Mouse (Mus musculus) WW6 (cell line): ENCODE data around the gene Hist2h4.
"Not testable (repeated sequence)": the region's sequence is repeated elsewhere in the genome, so short reads cannot be mapped to it uniquely, and the experiment has no call there.

Experiments
- DNase-seq: peaks from one replicate; pipeline ENCODE4 v3.0.0-alpha.2; 2013; ENCODE audit warnings: low read depth, low spot score

The Hist2h4 gene

GRCm38 (mm10) chr3:96247356-96248140 is 15.6 kb downstream of the Hist2h4 start:
- no peak for DNase-seq

DNA sequence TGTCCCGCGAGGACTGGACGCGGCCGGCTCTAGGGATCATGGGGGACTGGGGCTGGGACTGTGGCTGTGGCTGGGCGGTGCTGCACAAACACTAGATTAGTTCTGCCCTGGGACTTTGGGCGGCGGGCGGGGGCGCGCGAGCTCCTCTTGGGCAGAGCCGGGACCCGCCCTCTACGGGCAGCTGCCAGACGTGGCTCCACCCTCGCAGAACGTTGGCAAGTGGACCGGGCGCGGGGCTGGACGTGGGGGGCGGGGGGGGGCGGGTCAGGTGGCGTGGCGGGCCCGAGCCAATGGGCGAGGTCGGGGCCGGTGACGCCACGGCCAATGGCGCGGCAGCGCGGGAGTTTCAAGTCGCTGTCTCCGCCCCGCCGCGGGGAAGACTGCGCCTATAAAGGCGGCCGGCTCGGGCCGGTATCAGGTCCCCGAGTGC is 16.7 kb downstream of the Hist2h4 start, which contains the start of gene Hist2h3c1:
Hist2h3c1 (plus strand) TSS at position 259 of the 430 bp plus-strand sequence.
- DNase-seq: not testable (repeated sequence)

DNA sequence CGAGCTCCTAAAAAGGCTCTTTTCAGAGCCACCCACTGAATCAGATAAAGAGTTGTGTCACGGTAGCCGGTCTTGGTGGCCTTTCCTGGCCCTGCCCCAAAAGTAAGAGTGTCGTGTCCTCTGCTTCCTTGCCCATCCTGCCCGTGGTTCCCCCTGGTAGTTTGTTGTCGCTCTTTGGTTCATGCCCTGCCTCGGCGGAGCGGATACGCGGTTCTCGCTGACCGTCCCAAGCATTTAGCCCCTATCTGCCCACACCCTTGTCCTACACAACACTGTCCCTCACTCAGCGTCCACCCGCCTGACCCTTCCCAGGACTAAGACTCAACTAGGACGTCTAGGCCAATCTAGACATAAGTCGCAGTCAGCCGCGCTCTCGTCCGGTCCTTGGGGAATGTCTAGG is 17.1 kb downstream of the Hist2h4 start:
- DNase-seq: not testable (repeated sequence)

DNA sequence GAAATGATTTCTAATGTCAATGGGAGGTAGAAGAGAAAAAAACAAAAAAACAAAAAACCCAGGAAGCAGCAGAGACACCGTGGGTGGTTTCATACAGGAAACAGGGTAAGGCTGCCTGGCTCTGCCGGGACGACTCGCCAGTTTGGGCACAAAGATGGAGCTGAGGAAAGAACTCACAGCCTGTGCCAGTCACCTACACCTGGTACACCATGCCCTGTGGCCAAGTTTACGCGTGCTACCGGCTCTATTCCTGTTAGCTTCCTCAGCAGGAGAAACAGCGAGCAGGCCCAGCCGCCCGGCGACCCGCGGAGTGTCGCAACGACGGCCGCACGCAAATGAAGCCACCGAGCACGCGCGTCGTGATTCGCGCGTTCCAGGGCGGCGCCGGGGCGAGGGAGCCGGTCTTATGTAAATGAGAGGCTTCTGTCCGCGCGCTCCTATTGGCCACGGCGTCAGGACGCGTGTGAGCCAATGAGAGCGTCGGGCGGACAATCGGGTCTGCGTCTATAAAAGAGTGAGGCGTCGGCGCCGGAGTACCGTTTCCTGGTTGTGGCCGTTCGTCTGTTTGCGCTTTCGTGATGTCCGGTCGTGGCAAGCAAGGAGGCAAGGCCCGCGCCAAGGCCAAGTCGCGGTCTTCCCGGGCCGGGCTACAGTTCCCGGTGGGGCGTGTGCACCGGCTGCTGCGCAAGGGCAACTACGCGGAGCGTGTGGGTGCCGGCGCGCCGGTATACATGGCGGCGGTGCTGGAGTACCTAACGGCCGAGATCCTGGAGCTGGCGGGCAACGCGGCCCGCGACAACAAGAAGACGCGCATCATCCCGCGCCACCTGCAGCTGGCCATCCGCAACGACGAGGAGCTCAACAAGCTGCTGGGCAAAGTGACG is 17.9 kb downstream of the Hist2h4 start, which contains the start of gene Hist2h2aa1:
Hist2h2aa1 (plus strand) TSS at position 495 of the 884 bp plus-strand sequence.
- DNase-seq: not testable (repeated sequence)

DNA sequence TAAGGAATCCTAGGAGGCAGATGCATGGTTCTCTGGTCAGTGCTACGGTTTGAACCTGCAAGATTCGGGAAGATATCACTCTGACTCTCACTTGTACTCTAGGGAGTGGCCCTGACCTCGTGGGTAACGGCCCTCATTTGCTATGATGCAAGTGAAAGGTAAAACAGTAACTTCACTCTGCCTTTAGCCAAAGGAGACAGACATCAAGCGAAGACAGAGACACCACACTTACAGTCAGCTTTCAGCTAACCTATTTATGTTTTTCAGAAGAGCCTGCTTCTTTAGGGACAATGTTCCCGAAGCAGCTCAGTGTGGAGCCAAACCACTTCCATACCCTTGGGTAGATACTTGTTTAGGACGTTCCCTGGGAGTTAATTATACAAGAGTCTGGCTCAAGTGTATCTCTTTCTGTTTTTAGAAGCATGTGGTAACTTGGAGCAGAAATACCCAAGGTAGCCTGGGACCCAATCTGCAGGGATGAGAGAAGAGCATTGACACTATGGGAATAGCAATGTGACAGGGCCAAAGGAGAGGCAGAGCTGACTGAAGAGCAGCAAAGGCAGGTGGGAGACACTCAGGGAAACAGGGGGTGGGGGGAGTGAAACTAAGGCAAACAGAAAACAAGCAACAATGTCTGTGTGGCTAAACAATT is 19.1 kb downstream of the Hist2h4 start:
- no peak for DNase-seq

DNA sequence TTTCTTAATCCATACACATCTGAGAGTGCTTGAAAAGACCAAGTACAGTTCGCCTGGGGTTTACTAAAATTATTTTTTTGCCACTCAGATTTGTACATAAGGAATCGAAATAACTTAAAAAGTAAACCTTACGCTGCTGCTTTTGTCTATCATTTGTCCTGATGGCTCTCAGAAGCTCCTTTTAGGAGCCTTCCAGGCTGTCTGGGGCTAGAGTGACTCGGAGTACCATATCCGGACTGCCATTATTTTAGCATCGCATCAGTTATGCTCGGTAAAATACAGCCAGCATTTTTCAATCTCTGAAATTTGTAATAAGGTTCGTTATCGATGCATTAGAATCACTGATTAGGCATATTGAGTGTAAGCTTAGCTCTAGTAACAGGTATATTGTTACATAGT is 22.3 kb downstream of the Hist2h4 start:
- DNase-seq: no peak

DNA sequence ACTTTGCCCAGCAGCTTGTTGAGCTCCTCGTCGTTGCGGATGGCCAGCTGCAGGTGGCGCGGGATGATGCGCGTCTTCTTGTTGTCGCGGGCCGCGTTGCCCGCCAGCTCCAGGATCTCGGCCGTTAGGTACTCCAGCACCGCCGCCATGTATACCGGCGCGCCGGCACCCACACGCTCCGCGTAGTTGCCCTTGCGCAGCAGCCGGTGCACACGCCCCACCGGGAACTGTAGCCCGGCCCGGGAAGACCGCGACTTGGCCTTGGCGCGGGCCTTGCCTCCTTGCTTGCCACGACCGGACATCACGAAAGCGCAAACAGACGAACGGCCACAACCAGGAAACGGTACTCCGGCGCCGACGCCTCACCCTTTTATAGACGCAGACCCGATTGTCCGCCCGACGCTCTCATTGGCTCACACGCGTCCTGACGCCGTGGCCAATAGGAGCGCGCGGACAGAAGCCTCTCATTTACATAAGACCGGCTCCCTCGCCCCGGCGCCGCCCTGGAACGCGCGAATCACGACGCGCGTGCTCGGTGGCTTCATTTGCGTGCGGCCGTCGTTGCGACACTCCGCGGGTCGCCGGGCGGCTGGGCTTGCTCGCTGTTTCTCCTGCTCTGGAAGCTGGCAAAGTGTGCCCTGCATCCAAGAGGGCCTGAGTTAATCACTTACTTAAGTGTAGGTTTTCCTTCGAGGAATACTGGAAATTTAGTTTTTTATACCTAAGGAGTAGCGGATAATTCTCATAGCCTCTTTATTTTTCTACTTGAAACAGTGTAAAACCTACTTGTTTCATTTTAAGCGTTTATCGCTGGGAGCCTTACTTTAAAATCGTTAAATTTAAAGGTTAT is 22.9 kb downstream of the Hist2h4 start, which contains the start of gene Hist2h2aa2:
Hist2h2aa2 (minus strand) TSS at position 328 of the 850 bp plus-strand sequence.
- not testable (repeated sequence) for DNase-seq

DNA sequence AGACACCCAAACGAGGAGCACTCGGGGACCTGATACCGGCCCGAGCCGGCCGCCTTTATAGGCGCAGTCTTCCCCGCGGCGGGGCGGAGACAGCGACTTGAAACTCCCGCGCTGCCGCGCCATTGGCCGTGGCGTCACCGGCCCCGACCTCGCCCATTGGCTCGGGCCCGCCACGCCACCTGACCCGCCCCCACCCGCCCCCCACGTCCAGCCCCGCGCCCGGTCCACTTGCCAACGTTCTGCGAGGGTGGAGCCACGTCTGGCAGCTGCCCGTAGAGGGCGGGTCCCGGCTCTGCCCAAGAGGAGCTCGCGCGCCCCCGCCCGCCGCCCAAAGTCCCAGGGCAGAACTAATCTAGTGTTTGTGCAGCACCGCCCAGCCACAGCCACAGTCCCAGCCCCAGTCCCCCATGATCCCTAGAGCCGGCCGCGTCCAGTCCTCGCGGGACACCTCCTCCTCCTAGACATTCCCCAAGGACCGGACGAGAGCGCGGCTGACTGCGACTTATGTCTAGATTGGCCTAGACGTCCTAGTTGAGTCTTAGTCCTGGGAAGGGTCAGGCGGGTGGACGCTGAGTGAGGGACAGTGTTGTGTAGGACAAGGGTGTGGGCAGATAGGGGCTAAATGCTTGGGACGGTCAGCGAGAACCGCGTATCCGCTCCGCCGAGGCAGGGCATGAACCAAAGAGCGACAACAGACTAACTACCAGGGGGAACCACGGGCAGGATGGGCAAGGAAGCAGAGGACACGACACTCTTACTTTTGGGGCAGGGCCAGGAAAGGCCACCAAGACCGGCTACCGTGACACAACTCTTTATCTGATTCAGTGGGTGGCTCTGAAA is 23.9 kb downstream of the Hist2h4 start, which contains the start of gene Hist2h3c2:
Hist2h3c2 (minus strand) TSS at position 174 of the 840 bp plus-strand sequence.
- not testable (repeated sequence) for DNase-seq

GRCm38 (mm10) chr3:96237904-96238511 is 25.1 kb downstream of the Hist2h4 start:
- no peak for DNase-seq

DNA sequence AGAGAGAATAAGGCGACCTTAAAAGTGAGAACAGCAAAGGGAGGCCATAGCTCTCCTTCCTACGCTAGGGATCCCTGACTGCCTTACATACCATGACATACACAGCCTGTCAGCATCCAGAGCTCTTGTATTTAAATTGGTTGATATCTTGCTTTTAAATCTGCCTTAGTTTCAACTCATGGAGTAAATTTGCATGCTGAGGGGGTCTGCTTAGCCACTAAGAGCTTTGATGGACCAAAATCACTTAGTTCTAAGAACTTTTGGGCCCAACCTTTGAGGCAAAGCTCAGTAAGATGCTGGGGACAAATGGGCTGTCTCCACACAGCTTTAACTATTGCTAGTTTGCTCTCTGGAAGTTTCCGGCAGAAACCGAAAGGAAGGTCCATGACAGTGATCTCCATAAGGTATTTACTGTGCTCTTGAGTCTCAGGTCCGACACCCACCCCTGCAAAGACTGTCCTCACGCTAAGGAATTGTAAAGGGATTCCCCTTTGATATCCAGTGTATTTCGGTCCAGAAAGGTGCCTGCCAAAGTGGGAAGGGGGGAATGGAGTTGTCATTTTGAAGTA is 25.7 kb downstream of the Hist2h4 start:
- DNase-seq: no peak

GRCm38 (mm10) chr3:96236834-96237334 is 26.2 kb downstream of the Hist2h4 start:
- DNase-seq: no peak

DNA sequence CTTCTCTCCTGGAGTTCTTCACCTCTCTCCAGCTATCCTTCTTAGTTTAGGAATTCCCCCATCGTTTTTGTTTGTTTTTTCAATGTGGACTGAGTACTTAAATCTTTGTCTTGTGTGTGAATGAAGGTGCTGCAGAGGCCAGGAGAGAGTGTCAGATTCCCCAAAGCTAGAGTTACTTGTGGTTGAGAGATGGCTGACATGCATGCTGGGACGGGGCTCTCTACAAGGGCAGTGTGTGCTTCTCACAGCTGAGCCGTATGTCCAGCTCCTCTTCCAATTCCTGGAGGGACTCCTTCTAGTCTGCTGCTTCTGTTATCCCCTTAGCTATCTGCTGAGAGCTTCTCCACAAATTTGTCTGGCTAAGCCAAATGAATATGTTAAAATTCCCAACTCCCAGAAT is 27.3 kb downstream of the Hist2h4 start:
- no peak for DNase-seq

- DNase-seq: no peak
Measured at GRCm38 (mm10) chr3:96234914-96235313, 28.2 kb downstream of the Hist2h4 start.

DNA sequence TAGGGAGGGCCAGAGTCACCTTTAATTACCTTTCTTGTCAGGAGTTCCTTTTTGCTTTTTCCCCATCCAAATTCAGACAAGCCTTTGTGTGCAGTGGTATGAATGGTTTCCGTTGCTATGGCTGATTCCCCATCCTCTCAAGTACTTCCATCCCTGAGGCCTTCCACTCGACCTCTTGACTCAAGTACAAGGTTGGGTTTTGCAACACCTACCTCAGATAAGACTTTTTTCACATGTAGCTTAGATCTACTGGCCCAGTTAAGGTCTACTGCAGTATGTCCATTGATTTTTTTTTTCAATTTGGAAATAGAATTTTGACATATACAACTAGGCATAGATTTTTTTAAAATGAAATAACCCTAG is 31.4 kb downstream of the Hist2h4 start:
- no peak for DNase-seq

DNA sequence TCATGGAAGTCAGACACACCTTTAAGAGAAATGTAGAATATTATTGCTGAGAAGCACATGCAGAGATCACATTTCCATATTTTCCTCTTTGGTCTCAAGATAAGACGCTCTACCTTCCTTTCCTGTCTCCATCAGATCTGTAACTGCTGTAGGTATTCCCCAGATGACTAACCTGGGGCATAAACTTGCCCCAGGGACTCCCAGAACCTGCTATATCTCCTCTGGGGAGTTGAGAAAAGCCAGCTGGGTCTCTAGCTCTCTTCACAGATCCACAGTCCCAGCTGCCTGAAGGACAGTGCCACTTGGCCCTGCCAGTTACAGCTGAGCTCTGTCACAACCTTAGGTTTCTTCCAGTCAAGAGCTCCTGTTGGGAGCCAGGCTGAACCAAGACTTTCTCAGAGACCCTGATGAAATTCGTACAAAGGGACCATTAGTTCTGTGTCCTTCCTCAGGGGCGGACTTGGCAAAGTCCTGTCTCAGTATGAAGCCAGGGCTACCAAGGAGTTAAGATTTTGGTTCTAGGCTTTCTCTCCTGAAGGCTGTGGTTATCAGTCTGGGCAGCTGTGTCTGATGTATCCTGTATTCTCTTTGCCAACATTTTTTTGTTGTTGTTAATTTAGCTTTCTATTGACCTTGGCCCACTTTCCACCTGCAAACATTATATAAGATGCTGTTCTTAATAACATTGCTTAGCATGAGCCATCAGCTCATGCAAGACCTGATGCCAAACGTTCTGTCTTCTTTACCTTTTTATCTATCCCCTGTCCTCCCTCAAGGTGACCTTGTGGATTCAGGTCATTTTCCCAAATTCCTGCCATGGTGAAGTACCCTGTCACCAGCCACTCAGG is 32.0 kb downstream of the Hist2h4 start:
- DNase-seq: no peak

- no peak for DNase-seq
Measured at GRCm38 (mm10) chr3:96230404-96230803, 32.7 kb downstream of the Hist2h4 start.

GRCm38 (mm10) chr3:96228828-96229227 is 34.3 kb downstream of the Hist2h4 start:
- no peak for DNase-seq
